Mouse (Mus musculus) lung, postnatal 0 days (tissue): Measurements from ENCODE around the gene Clca3a1.
"Not testable (repeated sequence)": the region's sequence is repeated elsewhere in the genome, so short reads cannot be mapped to it uniquely, and the experiment has no call there.

ENCODE experiments used
- CTCF ChIP-seq: IDR thresholded peaks from 2 replicates; pipeline ENCODE4 v1.5.1; 2016; ENCODE audit warnings: antibody characterized with exemption, mild to moderate bottlenecking
- EP300 ChIP-seq: IDR thresholded peaks from 2 replicates; pipeline ENCODE4 v1.6.1; 2016; ENCODE audit warnings: antibody characterized with exemption, mild to moderate bottlenecking, control low read depth

GRCm38 (mm10) chr3:144722566-144722965 lies 38.2 kb downstream of the Clca3a1 start:
- not testable (repeated sequence) for TF ChIP-seq CTCF, EP300
